Mouse (Mus musculus) lung, postnatal 36 days (tissue): Measurements from ENCODE around the gene Nr4a1.

ENCODE experiments used
- DNase-seq: peaks from one replicate; pipeline ENCODE4 v3.0.0; 2022; ENCODE audit warnings: mixed read lengths

The Nr4a1 gene

DNA sequence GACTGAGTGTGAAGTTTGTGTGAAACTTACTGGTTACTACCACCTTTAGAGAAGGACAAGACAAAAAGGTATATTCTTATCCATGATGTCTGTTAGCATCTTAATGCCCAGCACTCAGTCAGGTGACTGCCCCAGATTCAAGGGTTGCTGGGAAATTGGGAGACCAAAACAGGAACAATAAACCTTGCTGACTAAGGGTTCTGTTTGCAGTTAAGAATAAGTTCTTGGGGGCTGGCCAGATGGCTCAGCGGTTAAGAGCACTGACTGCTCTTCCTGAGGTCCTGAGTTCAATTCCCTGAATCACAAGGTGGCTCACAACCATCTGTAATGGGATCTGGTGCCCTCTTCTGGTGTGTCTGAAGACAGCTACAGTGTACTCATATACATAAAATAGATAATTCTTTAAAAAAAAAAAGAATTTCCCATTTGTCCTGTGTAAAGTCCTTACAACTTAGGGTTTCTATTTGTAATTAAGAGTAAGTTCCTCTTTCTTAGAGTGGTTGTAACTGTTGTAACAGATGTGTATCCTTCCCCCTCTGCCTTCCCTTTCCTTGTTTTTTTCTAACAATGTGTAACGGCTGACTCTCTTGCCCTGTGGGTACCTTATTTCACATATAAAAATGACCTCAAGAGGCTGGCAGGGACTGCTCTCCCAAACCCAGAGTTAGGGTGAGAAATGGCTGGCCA, 63.9 kb downstream of the Nr4a1 start:
- DNase-seq = no peak

DNA sequence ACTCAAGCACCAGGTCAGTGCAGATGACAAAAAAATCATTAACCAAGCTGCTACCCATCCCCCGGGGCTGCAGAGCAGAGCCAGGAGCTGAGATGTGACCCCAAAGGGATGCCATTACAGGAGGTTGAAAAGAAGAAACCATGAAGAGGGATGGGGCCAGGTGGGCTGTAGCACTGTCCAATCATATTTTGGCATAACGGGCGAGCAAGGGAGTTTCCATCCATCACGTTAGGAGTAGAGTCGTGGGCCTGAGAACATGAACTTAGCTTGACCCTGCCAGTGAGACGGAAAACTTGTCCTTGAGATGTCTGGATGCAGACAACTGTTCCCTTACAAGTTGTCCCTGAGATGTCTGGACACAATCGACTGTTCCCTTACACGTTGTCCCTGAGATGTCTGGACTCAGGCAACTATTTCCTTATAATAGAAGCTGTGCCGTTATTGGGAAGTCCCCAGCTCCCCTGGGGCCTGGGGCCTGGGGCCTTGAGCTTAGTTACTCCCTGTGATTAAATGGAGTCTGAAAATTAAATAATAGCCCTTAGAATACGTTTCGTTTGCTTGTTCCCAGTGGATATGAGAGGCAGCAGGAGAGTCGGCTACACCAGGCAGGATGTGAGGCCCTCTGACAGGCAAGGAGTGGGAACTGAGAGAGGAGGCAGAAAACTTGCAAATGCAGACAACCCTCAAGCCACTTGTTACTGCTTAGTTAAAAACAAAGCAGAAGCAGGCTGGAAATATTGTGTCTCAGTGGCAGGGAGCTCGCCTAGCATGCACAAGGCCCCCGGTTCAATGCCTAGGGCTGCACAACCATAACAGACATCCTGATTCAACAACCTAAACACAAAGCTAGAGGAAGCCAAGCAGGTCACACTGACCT, 65.1 kb downstream of the Nr4a1 start:
- no peak for DNase-seq

GRCm38 (mm10) chr15:101320010-101320617, 66.0 kb downstream of the Nr4a1 start:
- DNase-seq = no peak

DNA sequence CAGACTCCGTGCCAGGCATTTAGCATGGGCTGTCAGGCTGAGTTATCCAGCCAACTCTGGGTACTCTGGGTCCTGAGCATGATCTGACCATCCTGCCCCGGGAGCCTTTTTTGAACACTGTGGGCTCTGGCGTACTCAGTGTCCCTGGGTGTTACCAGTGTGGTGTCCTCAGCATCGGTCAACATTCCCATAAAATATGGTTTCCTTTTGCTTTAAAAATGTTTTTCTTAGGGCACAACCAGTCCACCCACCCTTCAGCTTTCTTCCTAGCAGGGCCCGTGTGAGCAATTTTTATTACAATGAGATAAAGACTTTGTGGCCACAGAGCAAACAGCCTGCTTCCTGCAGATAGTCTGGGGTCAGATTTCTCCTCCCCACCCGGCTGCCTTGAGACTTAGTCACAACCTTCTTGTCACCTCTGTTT, 66.6 kb downstream of the Nr4a1 start:
- peak; percentile 77 for DNase-seq

- no peak for DNase-seq
These were observed 67.1 kb downstream of the Nr4a1 start for GRCm38 (mm10) chr15:101321126-101321525.

- DNase-seq = no peak
These were observed 68.0 kb downstream of the Nr4a1 start for GRCm38 (mm10) chr15:101322106-101322505.

- no peak for DNase-seq
These were observed 68.6 kb downstream of the Nr4a1 start for GRCm38 (mm10) chr15:101322640-101323039.

DNA sequence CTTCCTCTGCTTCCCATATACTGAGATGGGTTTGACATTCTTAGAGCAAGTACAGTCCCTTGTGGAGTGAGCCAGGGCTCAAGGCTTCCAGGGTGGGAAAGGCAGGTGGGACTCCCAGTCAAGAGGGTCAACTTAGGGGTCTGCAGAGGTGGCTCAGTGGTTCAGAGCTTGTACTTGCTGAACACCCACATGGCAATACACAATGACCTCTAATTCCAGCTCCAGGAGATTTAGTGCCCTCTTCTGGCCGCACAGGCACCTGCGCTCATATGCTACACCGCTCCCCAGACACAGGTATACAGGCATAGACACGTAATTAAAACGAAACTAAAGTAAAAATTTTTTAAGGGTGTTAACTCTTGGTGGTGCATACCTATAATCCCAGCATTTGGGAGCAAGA, 69.4 kb downstream of the Nr4a1 start:
- no peak for DNase-seq
